Mouse (Mus musculus): ENCODE measurements around the gene Efemp2. TPM values are rescaled to one million over a fixed set of nuclear protein-coding genes. Genes with fewer than 3 reads are reported as not detected.

Gene Efemp2
- total and polyA plus RNA-seq, 3 experiments = 10.4 to 17.7 TPM; not detected in 1

GRCm38 (mm10) chr19:5456922-5457745 lies 16.6 kb upstream of the Efemp2 start (continued):
- TF ChIP-seq ZKSCAN1 (IDR thresholded peaks at IDR 0.05; ENCODE audit: low read depth, low read length) = no peak
- no peak for TF ChIP-seq SMC3 (IDR thresholded peaks at IDR 0.05; ENCODE audit: low read depth, low read length)
- no peak; the same call in 1 of the 2 replicates for TF ChIP-seq UBTF (IDR thresholded peaks at IDR 0.05; ENCODE audit: borderline replicate concordance, insufficient read depth, low read depth, low read length)

GRCm38 (mm10) chr19:5457746-5458442 lies 15.9 kb upstream of the Efemp2 start, which contains the start of gene Ccdc85b:
Gene Ccdc85b, minus strand, starts transcription at chr19:5457894.
- Histone ChIP-seq H3K9ac (ENCODE audit: control insufficient read depth, low read depth, low read length, poor library complexity, severe bottlenecking) (peak within 1 kb of the TSS; percentile 89), H3K9me3 (replicated peaks; ENCODE audit: insufficient read depth, low read length) (no peaks in the 10 kb centered on the region), H3K27me3 (ENCODE audit: control insufficient read depth in 1 of 2, insufficient read depth in 2 of 2, low read length in 2 of 2) (no peaks in the 10 kb centered on the region), H3K27ac (ENCODE audit: control insufficient read depth, low read depth, low read length) (peak within 1 kb of the TSS; percentile 51), H3K79me2 (ENCODE audit: control insufficient read depth, insufficient read depth, low read length, poor library complexity) (peaks cover 18% of the 10 kb centered on the region), H3K36me3 (ENCODE audit: control insufficient read depth in 1 of 2, insufficient read depth in 2 of 2, low read length in 2 of 2) (peaks cover 0 to 5% of the 10 kb centered on the region in 2 experiments; a peak in 2 of 4 replicates), H3K4me1 (ENCODE audit: control insufficient read depth in 1 of 2, insufficient read depth in 2 of 2, low read length in 2 of 2) (peaks cover 0 to 31% of the 10 kb centered on the region in 2 experiments), H3K4me3 (ENCODE audit: control insufficient read depth in 1 of 2, insufficient read depth in 1 of 2, low read depth in 2 of 2, low read length in 2 of 2) (peak within 1 kb of the TSS; percentile 77)
- peak; percentile 48 for DNase-seq (ENCODE audit: low read depth, low spot score)
- TF ChIP-seq JUND (IDR thresholded peaks at IDR 0.05; ENCODE audit: low read depth, low read length) (peak; percentile 93; the same call in 1 of the 2 replicates), SIN3A (IDR thresholded peaks at IDR 0.05; ENCODE audit: low read length) (0 out of 2 replicates have a peak, but pooled peaks have one; percentile 40), SMC3 (IDR thresholded peaks at IDR 0.05; ENCODE audit: low read depth, low read length) (no peak), BHLHE40 (IDR thresholded peaks at IDR 0.05; ENCODE audit: borderline replicate concordance, low read depth, low read length) (no peak), ETS1 (IDR thresholded peaks at IDR 0.05; ENCODE audit: low read depth, low read length) (0 out of 2 replicates have a peak, but pooled peaks have one; percentile 6), ELF1 (IDR thresholded peaks at IDR 0.05; ENCODE audit: low read depth, low read length) (0 out of 2 replicates have a peak, but pooled peaks have one; percentile 0)

GRCm38 (mm10) chr19:5459019-5459418 lies 14.7 kb upstream of the Efemp2 start:
- Histone ChIP-seq H3K9me3 (replicated peaks; ENCODE audit: insufficient read depth, low read length) (no peaks in the 10 kb centered on the region), H3K36me3 (ENCODE audit: control insufficient read depth in 1 of 2, insufficient read depth in 2 of 2, low read length in 2 of 2) (peaks cover 0 to 5% of the 10 kb centered on the region in 2 experiments; a peak in 2 of 4 replicates), H3K27ac (ENCODE audit: control insufficient read depth, low read depth, low read length) (0 out of 2 replicates have a peak overlapping the region, but pooled peaks have one; percentile 2), H3K4me1 (ENCODE audit: control insufficient read depth in 1 of 2, insufficient read depth in 2 of 2, low read length in 2 of 2) (peaks cover 0 to 31% of the 10 kb centered on the region in 2 experiments), H3K27me3 (ENCODE audit: control insufficient read depth in 1 of 2, insufficient read depth in 2 of 2, low read length in 2 of 2) (no peaks in the 10 kb centered on the region), H3K79me2 (ENCODE audit: control insufficient read depth, insufficient read depth, low read length, poor library complexity) (peaks cover 18% of the 10 kb centered on the region), H3K9ac (ENCODE audit: control insufficient read depth, low read depth, low read length, poor library complexity, severe bottlenecking) (no peak overlapping the region; the same call in 1 of the 2 replicates), H3K4me3 (ENCODE audit: control insufficient read depth in 1 of 2, insufficient read depth in 1 of 2, low read depth in 2 of 2, low read length in 2 of 2) (peak overlapping the region in 1 of 2 experiments; percentile 0; a peak in 1 of 4 replicates)
- DNase-seq (ENCODE audit: low read depth, low spot score) = peak; percentile 64
- TF ChIP-seq MXI1 (IDR thresholded peaks at IDR 0.05; ENCODE audit: low read depth, low read length) (peak; percentile 51), ZC3H11A (IDR thresholded peaks at IDR 0.05; ENCODE audit: low read depth, low read length) (no peak)
